Mouse (Mus musculus) G1E (cell line): ENCODE data around the gene Ergic3. TPM values are rescaled to one million over a fixed set of nuclear protein-coding genes. Genes with fewer than 3 reads are reported as not detected.

ENCODE experiments used
- ATAC-seq: 2 replicates; pipeline ENCODE4 v1.8.0; 2016; ENCODE audit warnings: mild to moderate bottlenecking; ENCODE audit not compliant: insufficient number of reproducible peaks, poor library complexity, low FRiP score, severe bottlenecking; ENCODE audit errors: extremely low read depth
- DNase-seq: peaks from one replicate; pipeline ENCODE4 v3.0.0; 2012; ENCODE audit warnings: low spot score
- H3K27me3 ChIP-seq: 2 replicates; pipeline ENCODE4 v1.6.1; 2012; ENCODE audit warnings: mild to moderate bottlenecking, low read length, inconsistent platforms; ENCODE audit not compliant: insufficient read depth
- H3K36me3 ChIP-seq: replicated peaks from 2 replicates; pipeline ENCODE3; 2012; ENCODE audit warnings: mild to moderate bottlenecking, inconsistent platforms
- H3K4me1 ChIP-seq: 2 replicates; pipeline ENCODE4 v1.6.1; 2012; ENCODE audit warnings: low read depth, low read length, inconsistent platforms, mixed read lengths; ENCODE audit not compliant: insufficient read depth
- H3K4me3 ChIP-seq: 2 replicates; pipeline ENCODE4 v1.5.1; 2012; ENCODE audit warnings: low read depth, mild to moderate bottlenecking, inconsistent platforms, low read length, moderate library complexity, mixed read lengths
- H3K9me3 ChIP-seq: replicated peaks from 2 replicates; pipeline ENCODE4 v1.6.1; 2012; ENCODE audit warnings: inconsistent platforms
- CTCF ChIP-seq: IDR thresholded peaks from 2 replicates; pipeline ENCODE4 v1.5.1; 2012; ENCODE audit warnings: low read depth, low read length, inconsistent platforms, mixed read lengths
- GATA1 ChIP-seq: IDR thresholded peaks from 2 replicates; pipeline ENCODE4 v1.6.1; 2012; ENCODE audit warnings: borderline replicate concordance, low read length, inconsistent platforms, mixed read lengths
- GATA2 ChIP-seq: IDR thresholded peaks from 2 replicates; pipeline ENCODE4 v1.6.1; 2012; ENCODE audit warnings: low read depth, low read length, inconsistent platforms, borderline replicate concordance
- POLR2AphosphoS5 ChIP-seq: IDR thresholded peaks from 2 replicates; pipeline ENCODE4 v1.6.1; 2012; ENCODE audit warnings: low read depth, low read length, inconsistent platforms; ENCODE audit not compliant: insufficient replicate concordance
- TAL1 ChIP-seq: conservative IDR thresholded peaks from 2 replicates; pipeline ENCODE4 v1.6.1; 2012; ENCODE audit warnings: low read depth, low read length, inconsistent platforms, mixed read lengths
- polyA plus RNA-seq: library from polyadenylated mRNA; stranded (reverse); fragments of >175 nt; gene quantifications from 2 replicates; pipeline ENCODE4 v1.2.3, GENCODE M21; 2012
- total RNA-seq, 2 experiments: library from RNA; stranded (forward) in 1 of 2; stranded (reverse) in 1 of 2; fragments of 200-1000 nt in 1 of 2; fragments of >200 nt in 1 of 2; fragmentation: Nextera tagmentation in 1 of 2; gene quantifications; 2 replicates each; pipeline ENCODE4 v1.2.3; 2014 to 2017

Gene Ergic3
- total RNA-seq (2014; fragmentation: Nextera tagmentation): 189 and 215 TPM in 2 replicates
- 52.9 and 58.0 TPM in 2 replicates for total RNA-seq (2017)
- polyA plus RNA-seq: 42.6 and 51.8 TPM in 2 replicates

DNA sequence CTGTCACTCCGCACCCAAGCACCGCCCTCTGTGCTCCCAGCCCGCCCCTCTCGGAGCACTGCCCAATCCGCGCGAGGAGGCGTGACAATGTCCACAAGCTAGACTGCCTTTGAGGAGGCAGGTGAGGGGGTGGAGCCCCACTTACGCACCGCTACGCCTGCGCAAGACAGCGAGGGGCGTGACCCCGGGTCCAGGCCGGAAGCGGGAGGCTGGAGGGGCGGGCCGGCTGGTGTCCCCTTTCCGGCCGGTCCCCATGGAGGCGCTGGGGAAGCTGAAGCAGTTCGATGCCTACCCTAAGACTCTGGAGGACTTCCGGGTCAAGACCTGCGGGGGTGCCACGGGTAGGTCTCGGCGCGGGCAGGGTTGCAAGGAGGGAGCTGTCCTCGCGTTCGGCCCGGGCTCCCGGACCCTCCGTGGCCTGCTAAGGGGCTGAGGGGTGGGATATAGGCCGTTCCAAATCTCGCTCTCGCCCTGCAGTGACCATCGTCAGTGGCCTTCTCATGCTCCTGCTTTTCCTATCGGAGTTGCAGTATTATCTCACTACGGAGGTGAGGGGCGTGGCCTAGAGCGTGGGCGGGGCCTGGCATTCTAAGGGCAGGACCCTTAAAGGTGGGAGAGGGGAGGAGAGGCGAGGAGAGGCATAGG is at the start of gene Ergic3, which contains the start of gene 6430550D23Rik:
Gene Ergic3, plus strand, starts transcription at position 158 of the 645 bp plus-strand sequence.
Gene 6430550D23Rik, minus strand, starts transcription at position 90 of the 645 bp plus-strand sequence.
- Histone ChIP-seq H3K27me3 (no peaks in the 10 kb centered on the region), H3K36me3 (peaks cover 46% of the 10 kb centered on the region), H3K9me3 (peaks cover 3% of the 10 kb centered on the region; the same call in 1 of the 2 replicates), H3K4me1 (peaks cover 31% of the 10 kb centered on the region), H3K4me3 (peak within 1 kb of the TSS; percentile 98)
- ATAC-seq: peak; percentile 99
- peak; percentile 99 for DNase-seq
- TF ChIP-seq GATA2: no peak
- TF ChIP-seq TAL1: no peak
- no peak for TF ChIP-seq POLR2AphosphoS5
- no peak for TF ChIP-seq CTCF
- no peak for TF ChIP-seq GATA1

DNA sequence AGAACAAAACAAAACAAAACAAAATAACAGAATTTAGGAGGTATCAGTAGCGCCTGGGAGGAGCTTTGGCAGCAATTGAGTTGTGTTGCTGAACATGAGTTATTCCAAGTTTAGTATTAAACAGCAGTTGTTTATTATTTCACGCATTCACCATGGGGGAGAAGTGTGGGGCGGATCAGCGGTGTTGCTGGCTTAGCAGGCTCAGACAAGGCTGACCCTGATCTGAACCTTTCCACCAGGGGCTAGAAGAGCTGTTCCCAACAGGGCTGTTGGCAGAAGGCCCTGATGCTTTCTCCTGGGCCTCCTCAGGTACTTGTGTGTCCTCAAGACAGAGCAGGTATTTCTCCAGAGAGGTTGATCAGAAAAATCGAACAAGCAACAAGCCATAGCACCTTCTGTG is 47.9 kb upstream of the Ergic3 start:
- Histone ChIP-seq H3K4me1 (peaks cover 21% of the 10 kb centered on the region), H3K4me3 (no peak overlapping the region), H3K9me3 (no peaks in the 10 kb centered on the region), H3K36me3 (peaks cover 56% of the 10 kb centered on the region), H3K27me3 (no peaks in the 10 kb centered on the region)
- no peak for DNase-seq
- TF ChIP-seq GATA1: no peak
- TF ChIP-seq CTCF: no peak
- no peak for TF ChIP-seq TAL1
- TF ChIP-seq POLR2AphosphoS5: no peak
- no peak for TF ChIP-seq GATA2
- no peak for ATAC-seq

- H3K36me3 ChIP-seq: peaks cover 73% of the 10 kb centered on the region
- ATAC-seq (no peak), DNase-seq (no peak)
- no peaks in the 10 kb centered on the region for H3K9me3 ChIP-seq
- TF ChIP-seq CTCF (no peak), GATA2 (no peak), TAL1 (no peak), GATA1 (no peak), POLR2AphosphoS5 (no peak)
- no peak overlapping the region for H3K4me3 ChIP-seq
- no peaks in the 10 kb centered on the region for H3K27me3 ChIP-seq
- peaks cover 16% of the 10 kb centered on the region for H3K4me1 ChIP-seq
Observed at GRCm38 (mm10) chr2:155961862-155962261, 46.0 kb upstream of the Ergic3 start.

- H3K4me3 ChIP-seq: no peak overlapping the region
- TF ChIP-seq GATA2 (no peak), CTCF (no peak), GATA1 (no peak), TAL1 (no peak), POLR2AphosphoS5 (no peak)
- H3K9me3 ChIP-seq: no peaks in the 10 kb centered on the region
- ATAC-seq (no peak), DNase-seq (no peak)
- H3K27me3 ChIP-seq: no peaks in the 10 kb centered on the region
- H3K4me1 ChIP-seq: peaks cover 8% of the 10 kb centered on the region
- peaks cover 84% of the 10 kb centered on the region for H3K36me3 ChIP-seq
Observed at GRCm38 (mm10) chr2:155962991-155963390, 44.9 kb upstream of the Ergic3 start.

DNA sequence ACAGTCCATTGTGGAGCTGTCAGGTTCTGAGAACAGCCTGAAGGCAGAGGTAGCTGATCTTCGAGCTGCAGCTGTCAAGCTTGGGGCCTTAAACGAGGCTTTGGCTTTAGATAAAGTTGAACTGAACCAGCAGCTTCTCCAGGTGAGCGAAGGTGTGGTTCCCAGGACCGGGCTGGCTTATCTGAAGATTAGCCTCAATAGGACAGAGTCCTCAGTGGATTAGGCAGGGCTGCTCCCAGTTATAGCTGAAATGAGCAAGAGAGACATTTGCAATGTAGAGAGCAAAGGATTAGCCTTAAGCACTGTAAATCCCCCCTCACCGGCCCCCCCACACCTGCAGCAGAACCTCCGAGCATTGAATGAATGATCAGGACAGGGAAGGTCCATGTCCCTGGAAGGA is 34.5 kb upstream of the Ergic3 start:
- Histone ChIP-seq H3K4me3 (no peak overlapping the region), H3K4me1 (0 out of 2 replicates have a peak, but pooled peaks cover 2% of the 10 kb centered on the region), H3K9me3 (no peaks in the 10 kb centered on the region), H3K36me3 (peaks cover 89% of the 10 kb centered on the region), H3K27me3 (no peaks in the 10 kb centered on the region)
- DNase-seq (no peak), ATAC-seq (no peak)
- TF ChIP-seq POLR2AphosphoS5 (no peak), GATA2 (no peak), CTCF (no peak), GATA1 (no peak)

- no peaks in the 10 kb centered on the region for H3K27me3 ChIP-seq
- H3K4me3 ChIP-seq: no peak overlapping the region
- H3K4me1 ChIP-seq: peaks cover 5% of the 10 kb centered on the region
- H3K36me3 ChIP-seq: peaks cover 85% of the 10 kb centered on the region
- ATAC-seq (no peak), DNase-seq (no peak)
- TF ChIP-seq POLR2AphosphoS5 (no peak), GATA1 (no peak), GATA2 (no peak), CTCF (no peak), TAL1 (no peak)
- H3K9me3 ChIP-seq: no peaks in the 10 kb centered on the region
Observed at GRCm38 (mm10) chr2:155974087-155974731, 33.6 kb upstream of the Ergic3 start.
